Mouse (Mus musculus): ENCODE measurements around the gene Yju2. TPM values are rescaled to one million over a fixed set of nuclear protein-coding genes. Genes with fewer than 3 reads are reported as not detected.

The Yju2 gene
- total RNA-seq, 2 experiments from 2014 or later: 15.9 to 16.8 TPM

DNA sequence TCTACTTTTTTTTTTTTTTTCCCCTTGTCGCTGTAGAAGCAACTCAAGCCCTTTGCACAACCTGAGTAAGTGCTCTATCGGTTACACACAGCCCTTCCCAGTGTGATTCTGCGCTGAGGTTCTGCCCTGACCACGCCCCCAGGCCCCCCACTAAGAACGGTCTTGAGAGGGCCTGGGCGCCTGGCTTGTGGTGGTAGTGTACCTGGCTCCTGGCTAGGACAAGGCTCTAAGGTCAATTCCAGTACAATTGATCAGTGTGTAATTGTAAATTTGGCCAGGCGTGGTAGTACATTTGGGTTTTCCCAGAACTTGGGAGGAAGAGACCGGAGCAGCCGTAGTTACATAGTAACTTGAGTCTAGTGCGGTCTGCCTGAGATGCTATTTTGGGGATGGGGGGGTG is 48.1 kb downstream of the Yju2 start:
- DNase-seq (ENCODE audit: low spot score in 2 of 2): no peak

- DNase-seq (ENCODE audit: low spot score in 2 of 2): no peak
Observed at GRCm38 (mm10) chr17:56007444-56008355, 48.8 kb downstream of the Yju2 start.

- DNase-seq (ENCODE audit: low spot score in 2 of 2): peak; percentile 89 to 93
Observed at GRCm38 (mm10) chr17:56008356-56009087, 49.6 kb downstream of the Yju2 start.

DNA sequence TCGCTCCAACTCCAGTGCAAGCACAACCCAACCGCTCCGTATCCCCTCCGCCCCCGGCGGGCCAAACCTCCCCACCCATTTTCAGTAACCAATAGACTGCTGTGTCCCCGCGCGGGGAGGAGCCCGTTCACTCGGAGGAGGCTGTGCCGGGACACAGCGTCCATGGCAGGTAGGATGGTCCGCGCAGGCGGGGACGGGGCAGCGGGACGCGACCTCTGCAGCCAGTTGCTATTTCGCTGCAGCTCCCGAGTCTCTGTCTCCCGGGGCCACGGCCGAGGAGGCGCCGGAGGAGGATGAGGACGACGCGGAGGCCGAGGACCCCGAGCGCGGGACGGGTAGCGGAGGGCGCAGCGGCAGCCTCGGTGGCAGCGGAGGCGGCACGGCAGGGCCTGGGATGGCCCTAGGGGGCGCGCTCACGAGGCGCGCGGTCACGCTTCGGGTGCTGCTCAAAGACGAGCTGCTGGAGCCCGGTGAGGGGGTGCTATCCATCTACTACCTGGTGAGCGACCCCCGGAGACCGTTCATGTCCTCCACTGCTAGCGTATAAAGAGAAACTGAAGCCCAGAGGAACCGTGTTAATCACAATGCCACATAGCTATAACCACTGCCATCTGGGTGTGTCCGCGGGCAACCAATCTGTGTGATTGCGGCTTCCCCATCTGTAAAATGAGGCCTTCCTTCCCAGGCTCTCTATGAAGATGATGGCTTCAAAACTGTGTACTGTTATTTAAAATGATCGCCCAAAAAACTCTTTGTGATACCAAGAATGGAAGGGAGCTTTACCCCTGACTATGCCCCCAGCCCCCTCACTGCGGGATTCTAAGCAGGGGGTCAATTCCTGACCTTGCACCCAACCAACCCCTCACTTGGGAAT is 50.4 kb downstream of the Yju2 start:
- DNase-seq (ENCODE audit: low spot score in 2 of 2): peak; percentile 87 to 93

DNA sequence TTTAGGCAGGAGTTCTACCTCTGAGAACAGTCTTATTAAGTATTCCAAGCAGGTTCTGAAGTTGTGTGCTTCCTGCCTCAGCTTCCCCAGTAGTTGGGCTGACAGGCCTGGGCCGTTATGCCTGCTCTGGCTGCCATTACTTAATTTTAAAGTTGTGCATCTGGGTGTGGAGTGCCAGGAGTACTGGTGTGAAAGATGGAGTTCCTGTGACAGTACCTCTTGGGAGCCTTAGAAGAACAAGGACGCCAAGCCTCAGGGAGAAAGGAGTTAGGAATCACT is 51.0 kb downstream of the Yju2 start:
- no peak for DNase-seq (ENCODE audit: low spot score in 2 of 2)

- peak in 1 of 2 experiments; percentile 38 for DNase-seq (ENCODE audit: low spot score in 2 of 2)
Observed at GRCm38 (mm10) chr17:56010255-56010654, 51.4 kb downstream of the Yju2 start.

DNA sequence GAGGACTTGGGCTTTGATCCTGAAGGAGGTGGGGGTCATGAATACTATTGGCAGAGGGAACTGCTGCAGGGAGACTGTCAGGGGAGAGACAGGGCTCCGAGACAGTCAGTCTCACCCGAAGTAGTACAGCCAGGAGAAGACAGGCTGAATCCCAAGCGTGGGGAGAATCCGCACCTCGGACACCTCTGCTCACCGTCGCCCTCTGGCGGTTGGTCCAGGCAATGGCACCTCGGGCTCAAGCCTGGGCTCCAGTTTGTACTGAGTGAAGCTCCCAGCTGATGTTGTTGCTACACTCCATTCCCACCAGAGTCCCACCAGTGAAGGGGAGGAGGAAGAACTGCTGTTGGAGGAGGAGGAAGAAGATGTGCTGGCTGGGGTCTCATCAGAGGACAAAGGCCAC is 51.8 kb downstream of the Yju2 start:
- peak; percentile 85 to 86 for DNase-seq (ENCODE audit: low spot score in 2 of 2)

GRCm38 (mm10) chr17:56011441-56011840 is 52.5 kb downstream of the Yju2 start:
- DNase-seq (ENCODE audit: low spot score in 2 of 2): no peak

GRCm38 (mm10) chr17:56015293-56015692 is 56.4 kb downstream of the Yju2 start:
- DNase-seq (ENCODE audit: low spot score in 2 of 2): no peak

GRCm38 (mm10) chr17:56016382-56016781 is 57.5 kb downstream of the Yju2 start:
- peak in 1 of 2 experiments; percentile 15 for DNase-seq (ENCODE audit: low spot score in 2 of 2)

GRCm38 (mm10) chr17:56016793-56017785 is 58.2 kb downstream of the Yju2 start:
- peak in 1 of 2 experiments; percentile 51 for DNase-seq (ENCODE audit: low spot score in 2 of 2)

GRCm38 (mm10) chr17:56017848-56018247 is 58.9 kb downstream of the Yju2 start:
- peak in 1 of 2 experiments; percentile 46 for DNase-seq (ENCODE audit: low spot score in 2 of 2)

Other genes starting within 250 kb of the Yju2 start
- 1 to 10 TPM; 5.8 to 5.9 TPM for gene Pot1b, start 246.5 kb upstream of the Yju2 start, total RNA-seq (2021)
- gene Adgre4, start 209.1 kb upstream of the Yju2 start, total RNA-seq (2021): not detected
- gene Zfp119a, start 80.2 kb upstream of the Yju2 start, total RNA-seq (2021): 10 to 100 TPM in 1 of 2 experiments, 1 to 10 TPM in 1; 9.4 to 10.5 TPM
- gene Zfp959, start 67.0 kb upstream of the Yju2 start, total RNA-seq (2021): 1 to 10 TPM; 7.8 to 8.1 TPM
- gene Zfp119b, start 9.6 kb upstream of the Yju2 start, total RNA-seq (2021): 1 to 10 TPM; 3.9 to 4.4 TPM
- 1 to 10 TPM; 3.1 to 3.8 TPM for gene Ebi3, start 6.5 kb upstream of the Yju2 start, total RNA-seq (2021)
- gene Shd, start 11.4 kb downstream of the Yju2 start, total RNA-seq (2021): 10 to 100 TPM; 53.7 to 55.3 TPM
- gene Fsd1, start 27.4 kb downstream of the Yju2 start, total RNA-seq (2021): 100 to 1,000 TPM in 1 of 2 experiments, 10 to 100 TPM in 1; 98.0 to 101 TPM
- gene Stap2, start 46.5 kb downstream of the Yju2 start, total RNA-seq (2021): 1 to 10 TPM; 5.3 TPM
- 100 to 1,000 TPM; 109 to 112 TPM for gene Mpnd, start 46.6 kb downstream of the Yju2 start, total RNA-seq (2021)
- 10 to 100 TPM; 58.7 to 59.9 TPM for gene Sh3gl1, start 77.5 kb downstream of the Yju2 start, total RNA-seq (2021)
- gene Chaf1a, start 81.3 kb downstream of the Yju2 start, total RNA-seq (2021): 1 to 10 TPM; 5.2 to 6.2 TPM
- 10 to 100 TPM; 68.5 to 70.6 TPM for gene Ubxn6, start 115.9 kb downstream of the Yju2 start, total RNA-seq (2021)
- 100 to 1,000 TPM in 1 of 2 experiments, 10 to 100 TPM in 1; 99.8 to 115 TPM for gene Hdgfl2, start 120.5 kb downstream of the Yju2 start, total RNA-seq (2021)
- gene Plin4, start 150.7 kb downstream of the Yju2 start, total RNA-seq (2021): under 1 TPM; 0.43 to 0.51 TPM
- 1 to 10 TPM; 1.0 to 1.7 TPM for gene Plin5, start 158.5 kb downstream of the Yju2 start, total RNA-seq (2021)
- gene Lrg1, start 162.9 kb downstream of the Yju2 start, total RNA-seq (2021): not detected
- gene Sema6b, start 181.2 kb downstream of the Yju2 start, total RNA-seq (2021): 100 to 1,000 TPM; 117 to 125 TPM
- gene Tnfaip8l1, start 203.4 kb downstream of the Yju2 start, total RNA-seq (2021): 1 to 10 TPM; 7.0 to 7.2 TPM
- gene Mydgf, start 224.8 kb downstream of the Yju2 start, total RNA-seq (2021): 10 to 100 TPM; 48.3 to 53.7 TPM